Mouse (Mus musculus) kidney, embryonic 16.5 days (tissue): ENCODE results near the gene Pawr. TPM values are rescaled to one million over a fixed set of nuclear protein-coding genes. Genes with fewer than 3 reads are reported as not detected.
"Not testable (repeated sequence)": the region's sequence is repeated elsewhere in the genome, so short reads cannot be mapped to it uniquely, and the experiment has no call there.

Experiments used
- ATAC-seq: fragments of 200-750 bp; cut with Nextera tagmentation; 2 replicates; pipeline ENCODE4 v1.8.0; 2017; ENCODE audit warnings: moderate TSS enrichment; ENCODE audit not compliant: low FRiP score, low TSS enrichment
- H3K27ac ChIP-seq: fragments of 300-500 bp; sonication (generic); 2 replicates; pipeline ENCODE4 v1.5.1; 2014; ENCODE audit warnings: low read length
- H3K27me3 ChIP-seq: fragments of 300-500 bp; sonication (generic); 2 replicates; pipeline ENCODE4 v1.6.1; 2014; ENCODE audit warnings: low read length, control low read depth, mixed read lengths; ENCODE audit not compliant: insufficient read depth
- H3K36me3 ChIP-seq: fragments of 300-500 bp; sonication (generic); 2 replicates; pipeline ENCODE4 v1.6.1; 2014; ENCODE audit warnings: low read length, control low read depth, mixed read lengths; ENCODE audit not compliant: insufficient read depth
- H3K4me1 ChIP-seq: fragments of 300-500 bp; sonication (generic); 2 replicates; pipeline ENCODE4 v1.6.1; 2014; ENCODE audit warnings: low read length, control low read depth, mixed read lengths; ENCODE audit not compliant: insufficient read depth
- H3K4me2 ChIP-seq: fragments of 300-500 bp; sonication (generic); replicated peaks from 2 replicates; pipeline ENCODE4 v1.6.1; 2014; ENCODE audit warnings: low read depth, low read length
- H3K4me3 ChIP-seq: fragments of 300-500 bp; sonication (generic); 2 replicates; pipeline ENCODE4 v1.5.1; 2014; ENCODE audit warnings: mild to moderate bottlenecking, low read length
- H3K9ac ChIP-seq: fragments of 300-500 bp; sonication (generic); replicated peaks from 2 replicates; pipeline ENCODE4 v1.6.1; 2014; ENCODE audit warnings: low read length
- H3K9me3 ChIP-seq: fragments of 300-500 bp; sonication (generic); 2 replicates; pipeline ENCODE4 v1.6.1; 2016; ENCODE audit warnings: low read length, control low read depth
- WGBS: fragments of 180-500 bp; shearing (Covaris S2); extraction: QIAGEN DNeasy Blood & Tissue Kit; methylation state at CpG from one replicate; pipeline ENCODE4 v1.1.7; 2014; 5-methylcytosine and 5-hydroxymethylcytosine counted together
- polyA plus RNA-seq: library from polyadenylated mRNA; unstranded; fragments of >200 nt; fragmentation: Nextera tagmentation; extraction: Ambion mirVana; gene quantifications from 2 replicates; pipeline ENCODE4 v1.2.1, GENCODE M21; 2015

Pawr gene
- polyA plus RNA-seq, 1 experiment from 2014 or later: 13.4 TPM

- no peaks in the 10 kb centered on the region for H3K27me3 ChIP-seq
- no peak overlapping the region for H3K9ac ChIP-seq
- peaks cover 4% of the 10 kb centered on the region for H3K9me3 ChIP-seq
- H3K36me3 ChIP-seq: peaks cover 22% of the 10 kb centered on the region
- no peak overlapping the region for H3K27ac ChIP-seq
- H3K4me3 ChIP-seq: no peak overlapping the region
- peaks cover 12% of the 10 kb centered on the region; the same call in 1 of the 2 replicates for H3K4me1 ChIP-seq
- no peak overlapping the region for H3K4me2 ChIP-seq
- ATAC-seq: no peak
- WGBS: 87% methylated on average over 9 of the region's 9 CpGs
Measured at GRCm38 (mm10) chr10:108345123-108345522, 13.2 kb downstream of the Pawr start.

DNA sequence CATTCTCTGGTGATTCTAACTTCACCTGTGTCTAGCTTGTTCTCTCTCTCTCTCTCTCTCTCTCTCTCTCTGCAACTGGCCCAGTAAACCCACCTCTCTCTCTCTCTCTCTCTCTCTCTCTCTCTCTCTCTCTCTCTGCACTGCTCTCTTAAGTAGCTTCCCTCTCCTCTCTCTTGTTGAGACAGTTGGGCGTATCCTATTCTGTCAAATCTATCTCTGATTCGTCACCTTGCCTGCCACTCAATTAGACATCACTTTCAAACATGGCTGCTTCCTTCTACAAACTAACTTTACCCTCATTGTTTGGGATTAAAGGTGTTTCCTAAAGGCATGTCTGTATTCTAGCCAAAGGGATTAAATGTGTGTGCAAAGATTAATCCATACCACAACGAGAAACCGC, 14.4 kb downstream of the Pawr start:
- H3K36me3 ChIP-seq: peaks cover 19% of the 10 kb centered on the region
- H3K9ac ChIP-seq: not testable (repeated sequence)
- WGBS: 98% methylated on average over 4 of the region's 4 CpGs

DNA sequence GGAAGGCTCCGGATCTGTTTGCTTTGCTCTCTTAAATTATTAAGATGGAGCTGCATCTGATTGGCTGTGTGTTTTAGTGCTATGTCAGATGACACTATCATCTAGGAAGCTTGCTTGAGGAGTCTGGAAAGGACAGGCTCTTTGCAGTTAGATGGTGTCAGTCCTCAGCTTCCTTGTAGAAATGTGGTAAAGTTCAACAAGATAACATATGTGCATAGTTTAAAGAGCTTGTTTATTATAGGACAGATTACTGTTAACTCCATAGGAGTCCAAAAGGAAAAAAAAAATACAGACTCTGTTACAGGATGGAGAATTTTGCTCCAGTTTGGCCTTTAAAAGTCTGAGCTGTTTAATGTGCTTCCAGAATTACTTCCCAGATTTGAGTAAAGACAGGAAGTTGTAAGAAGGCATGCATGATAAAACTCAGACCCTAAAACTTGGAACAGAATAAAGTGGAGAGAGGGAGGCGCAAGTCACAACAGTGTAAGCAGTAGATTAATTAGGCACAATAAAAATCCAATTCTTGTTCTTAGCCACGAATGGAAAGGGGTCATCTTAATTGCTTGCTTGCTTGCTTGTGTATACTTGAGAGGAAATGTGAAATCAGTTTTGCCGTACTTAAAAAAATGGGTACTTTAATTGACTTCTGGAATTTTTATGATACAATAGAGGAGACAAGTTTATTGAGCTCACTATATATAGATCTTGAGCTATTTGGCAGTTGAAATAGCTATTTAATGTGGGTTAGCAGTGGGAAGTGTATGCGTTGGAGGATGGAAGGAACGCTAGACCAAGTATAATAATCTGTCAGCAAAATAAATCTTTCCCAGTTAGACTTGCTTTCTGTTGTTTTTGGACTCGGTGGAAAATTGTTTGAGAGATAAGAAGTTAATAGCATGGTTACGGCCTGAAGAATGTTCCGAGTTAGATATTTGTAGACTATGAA, 18.5 kb downstream of the Pawr start:
- WGBS: 37% methylated on average over 9 of the region's 9 CpGs
- H3K4me2 ChIP-seq: no peak overlapping the region
- no peak overlapping the region for H3K9ac ChIP-seq
- H3K9me3 ChIP-seq: peaks cover 4% of the 10 kb centered on the region
- peaks cover 8% of the 10 kb centered on the region for H3K36me3 ChIP-seq
- H3K27me3 ChIP-seq: no peaks in the 10 kb centered on the region
- peak overlapping the region; percentile 83 for H3K27ac ChIP-seq
- H3K4me1 ChIP-seq: peaks cover 16% of the 10 kb centered on the region
- peak; percentile 91 for ATAC-seq
- H3K4me3 ChIP-seq: no peak overlapping the region

More for the DNA sequence above, 14.4 kb downstream of the Pawr start:
- not testable (repeated sequence) for ATAC-seq, H3K27me3 ChIP-seq, H3K9me3 ChIP-seq, H3K4me2 ChIP-seq, H3K4me3 ChIP-seq, H3K27ac ChIP-seq
- H3K4me1 ChIP-seq: peaks cover 16% of the 10 kb centered on the region

DNA sequence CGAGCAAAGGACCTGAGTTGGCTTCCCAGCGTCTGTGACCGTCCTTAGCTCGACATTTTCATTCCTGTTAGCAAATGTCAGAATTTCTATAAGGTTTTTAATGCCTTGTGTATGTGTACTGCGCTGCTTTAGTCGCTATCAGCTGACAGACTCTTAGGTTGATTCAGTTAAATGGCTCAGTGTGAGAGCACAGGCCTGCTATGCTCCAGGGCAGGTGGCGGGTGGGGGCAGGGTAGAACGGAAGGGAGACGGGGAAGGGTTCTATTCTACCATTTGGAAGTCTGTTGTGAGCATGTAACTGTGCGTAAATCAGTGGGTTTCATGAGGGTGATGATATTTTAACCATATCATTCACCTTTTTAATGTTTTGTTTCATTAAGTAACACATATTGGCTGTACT, 21.0 kb downstream of the Pawr start:
- no peak overlapping the region for H3K9ac ChIP-seq
- 84% methylated on average over 10 of the region's 10 CpGs for WGBS
- no peak overlapping the region for H3K27ac ChIP-seq
- peaks cover under 1% of the 10 kb centered on the region for H3K9me3 ChIP-seq
- no peak overlapping the region for H3K4me3 ChIP-seq
- peaks cover 16% of the 10 kb centered on the region for H3K36me3 ChIP-seq
- H3K27me3 ChIP-seq: no peaks in the 10 kb centered on the region
- H3K4me2 ChIP-seq: no peak overlapping the region
- no peak for ATAC-seq
- H3K4me1 ChIP-seq: peaks cover 19% of the 10 kb centered on the region

- no peak for ATAC-seq
- WGBS: 53% methylated on average over 10 of the region's 10 CpGs
- H3K4me2 ChIP-seq: no peak overlapping the region
- H3K9me3 ChIP-seq: peaks cover 13% of the 10 kb centered on the region
- H3K4me3 ChIP-seq: no peak overlapping the region
- H3K27ac ChIP-seq: no peak overlapping the region
- H3K36me3 ChIP-seq: peaks cover 21% of the 10 kb centered on the region
- no peak overlapping the region; the same call in 1 of the 2 replicates for H3K9ac ChIP-seq
- peaks cover 12% of the 10 kb centered on the region for H3K4me1 ChIP-seq
- no peaks in the 10 kb centered on the region for H3K27me3 ChIP-seq
Measured at GRCm38 (mm10) chr10:108354726-108355391, 22.9 kb downstream of the Pawr start.

DNA sequence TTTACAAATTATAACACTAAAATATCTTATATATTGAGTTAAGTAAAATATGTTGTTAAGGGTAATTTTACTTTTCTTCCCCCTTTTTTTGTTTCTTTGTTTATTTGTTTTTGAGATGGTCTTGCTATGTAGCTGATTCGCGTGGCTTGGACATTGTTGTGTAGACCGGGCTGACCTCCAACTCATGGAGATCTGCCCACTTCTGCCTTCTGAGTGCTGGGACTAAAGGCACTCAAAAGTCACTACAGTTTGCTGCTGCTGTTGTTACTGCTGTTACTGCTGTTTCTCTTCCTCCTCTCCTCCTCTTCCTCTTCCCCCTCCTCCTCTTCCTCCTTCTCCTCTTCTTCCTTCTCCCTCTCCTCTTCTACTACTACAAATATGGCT, 23.5 kb downstream of the Pawr start:
- no peak for ATAC-seq
- no peak overlapping the region for H3K4me2 ChIP-seq
- peaks cover 21% of the 10 kb centered on the region for H3K36me3 ChIP-seq
- WGBS: 76% methylated on average over 3 of the region's 3 CpGs
- H3K27ac ChIP-seq: no peak overlapping the region
- H3K27me3 ChIP-seq: no peaks in the 10 kb centered on the region
- H3K9me3 ChIP-seq: peaks cover 13% of the 10 kb centered on the region
- H3K4me1 ChIP-seq: peaks cover 13% of the 10 kb centered on the region
- no peak overlapping the region for H3K4me3 ChIP-seq
- H3K9ac ChIP-seq: no peak overlapping the region

- Histone ChIP-seq H3K4me2 (no peak overlapping the region), H3K27me3 (no peaks in the 10 kb centered on the region), H3K4me3 (no peak overlapping the region), H3K9ac (no peak overlapping the region), H3K9me3 (peaks cover 13% of the 10 kb centered on the region), H3K4me1 (peaks cover 21% of the 10 kb centered on the region), H3K27ac (no peak overlapping the region), H3K36me3 (peaks cover 21% of the 10 kb centered on the region)
- no peak for ATAC-seq
- WGBS: 93% methylated on average over 12 of the region's 12 CpGs
Measured at GRCm38 (mm10) chr10:108356601-108357187, 24.8 kb downstream of the Pawr start.

DNA sequence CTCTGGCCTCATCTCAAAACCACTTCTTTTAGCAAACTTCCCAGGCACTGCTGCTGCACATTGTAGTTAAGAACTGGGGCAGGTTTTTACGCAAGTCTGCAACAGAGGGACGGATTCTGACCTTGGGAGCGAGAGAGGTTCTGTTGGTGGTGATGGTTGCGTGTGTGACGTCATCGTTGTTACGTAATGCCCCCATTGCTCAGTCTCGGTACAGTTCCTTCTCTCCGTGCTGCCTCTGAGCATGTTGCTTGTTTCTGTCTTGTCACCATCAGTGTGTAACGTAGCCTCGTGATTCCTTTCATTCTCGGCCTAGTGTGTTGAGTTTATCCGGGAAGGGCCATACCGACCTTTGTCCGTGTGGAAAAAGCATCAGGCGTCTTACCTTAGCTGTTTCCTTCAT, 28.1 kb downstream of the Pawr start:
- Histone ChIP-seq H3K4me3 (no peak overlapping the region), H3K4me1 (peaks cover 24% of the 10 kb centered on the region), H3K4me2 (no peak overlapping the region), H3K9me3 (peaks cover 16% of the 10 kb centered on the region), H3K9ac (no peak overlapping the region), H3K27ac (peak overlapping the region; percentile 76; the same call in 1 of the 2 replicates), H3K36me3 (peaks cover 28% of the 10 kb centered on the region), H3K27me3 (no peaks in the 10 kb centered on the region)
- 65% methylated on average over 16 of the region's 16 CpGs for WGBS
- no peak for ATAC-seq

GRCm38 (mm10) chr10:108360801-108361200, 28.9 kb downstream of the Pawr start:
- ATAC-seq: no peak
- H3K9me3 ChIP-seq: peaks cover 24% of the 10 kb centered on the region
- H3K36me3 ChIP-seq: peaks cover 36% of the 10 kb centered on the region
- peak overlapping the region; percentile 66; the same call in 1 of the 2 replicates for H3K27ac ChIP-seq
- no peak overlapping the region for H3K4me3 ChIP-seq
- H3K4me1 ChIP-seq: peaks cover 21% of the 10 kb centered on the region
- H3K9ac ChIP-seq: no peak overlapping the region
- 57% methylated on average over 6 of the region's 6 CpGs for WGBS
- no peaks in the 10 kb centered on the region for H3K27me3 ChIP-seq
- no peak overlapping the region for H3K4me2 ChIP-seq
